Mouse (Mus musculus) ES-E14 (cell line): ENCODE measurements at regions not wholly inside any gene's neighbourhood (a gene's known extent, or its start where the extent isn't known, plus 50 kb on each side); places are given as distances from the start of the nearest gene placed in this dataset.
"Not testable (repeated sequence)": the region's sequence is repeated elsewhere in the genome, so short reads cannot be mapped to it uniquely, and the experiment has no call there.

Source experiments
- CHD2 ChIP-seq: IDR thresholded peaks from 2 replicates; pipeline ENCODE4 v1.6.1; 2014; ENCODE audit warnings: mild to moderate bottlenecking, low read depth, low read length, inconsistent platforms
- HCFC1 ChIP-seq: IDR thresholded peaks from 2 replicates; pipeline ENCODE4 v1.6.1; 2012; ENCODE audit warnings: low read length, inconsistent platforms, borderline replicate concordance; ENCODE audit not compliant: insufficient read depth
- MAFK ChIP-seq: IDR thresholded peaks from 2 replicates; pipeline ENCODE4 v1.6.1; 2014; ENCODE audit warnings: mild to moderate bottlenecking, low read depth, low read length, inconsistent platforms; ENCODE audit not compliant: insufficient read depth
- ZC3H11A ChIP-seq: IDR thresholded peaks from 2 replicates; pipeline ENCODE4 v1.6.1; 2012; ENCODE audit warnings: low read depth, mild to moderate bottlenecking, inconsistent platforms, low read length, borderline replicate concordance

GRCm38 (mm10) chr12:21649381-21649780 is 231.9 kb upstream of the Ywhaq start:
- not testable (repeated sequence) for TF ChIP-seq ZC3H11A, MAFK, CHD2, HCFC1
